Comparison of ENCODE assay signal across 19 mouse cellular contexts in the genomic region with DNA sequence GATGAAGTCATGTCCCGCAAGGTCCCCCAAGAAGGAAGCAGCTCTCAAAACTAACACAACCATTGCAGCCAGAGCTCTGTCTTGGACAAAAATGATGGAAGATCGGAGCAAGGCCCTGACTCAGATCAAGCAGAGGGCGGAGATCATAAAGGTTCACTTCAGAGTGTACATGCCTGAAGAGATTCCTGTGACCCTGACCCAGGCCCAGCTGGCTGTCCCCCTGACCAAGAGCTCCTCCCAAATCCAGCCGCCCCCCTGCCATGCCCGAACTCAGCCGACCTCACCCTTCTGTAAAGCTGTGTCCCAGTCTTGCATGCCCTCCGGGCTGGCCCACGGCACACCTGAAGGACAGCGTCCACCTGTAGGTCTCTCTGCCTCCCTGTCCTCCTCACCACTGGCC. TPM values are rescaled to one million over a fixed set of nuclear protein-coding genes. Genes with fewer than 3 reads are reported as not detected.
"Had no signal": no experiment of that assay in that cellular context is flagged by ENCODE, and none has a peak within 500 bp of the region (broad histone marks: within the 10 kb centered on the region; RNA-seq: fewer than 3 reads in every experiment).

No protein-coding gene starts in this region.

- H3K36me3 ChIP-seq: lung, embryonic 15.5 days; midbrain, embryonic 15.5 days; neural tube, embryonic 12.5 days; stomach, embryonic 15.5 days had no signal

- DNase-seq: liver, postnatal 0 days; lung, adult 2 months; lung, postnatal 14 days; lung, postnatal 36 days; right cerebral cortex, postnatal 25 days; right cerebral cortex, postnatal 4 days; spleen, adult 18-20 months; thymus, adult 2 months; thymus, postnatal 25 days; thymus, postnatal 4 days had no signal

- H3K27me3 ChIP-seq: lung, embryonic 15.5 days; midbrain, embryonic 13.5 days; midbrain, embryonic 15.5 days; neural tube, embryonic 12.5 days; stomach, embryonic 15.5 days had no signal

RNA-seq across cellular contexts. Expression of a gene that starts 6.5 kb away (rescaled TPM):
- total RNA-seq: megakaryocyte progenitor cell, adult 5-6 weeks had no signal

RNA-seq across cellular contexts. Expression of a gene that starts 8.5 kb away (rescaled TPM):
- total RNA-seq: midbrain, postnatal 0 days; monocyte, adult 5-6 weeks; neutrophil, adult 5-6 weeks had no signal
